9 mouse cellular contexts compared by ENCODE assay signal in the genomic region with DNA sequence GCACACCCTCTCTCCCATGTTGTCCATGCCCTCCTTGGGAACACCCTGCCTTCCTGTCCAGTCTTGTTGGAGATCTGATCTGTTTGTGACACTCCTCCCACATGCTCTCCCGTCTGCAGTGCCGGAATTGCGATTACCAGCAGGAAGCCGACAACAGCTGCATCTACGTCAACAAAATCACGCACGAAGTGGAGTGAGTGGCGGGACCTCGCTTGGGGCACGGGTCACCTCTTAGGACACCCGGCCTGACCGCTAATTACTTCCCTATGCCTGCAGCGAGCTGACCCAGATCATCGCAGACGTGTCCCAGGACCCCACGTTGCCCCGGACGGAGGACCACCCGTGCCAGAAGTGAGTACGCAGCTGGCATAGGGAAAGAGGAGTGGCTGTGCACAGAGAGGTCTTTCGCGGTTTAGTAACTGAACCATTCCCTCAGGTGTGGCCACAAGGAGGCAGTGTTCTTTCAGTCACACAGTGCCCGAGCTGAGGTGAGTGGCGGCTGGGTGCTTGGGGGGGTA. TPM values are rescaled to one million over a fixed set of nuclear protein-coding genes. Genes with fewer than 3 reads are reported as not detected.
DNase-seq lines count a peak whose midpoint lies in the region; ATAC-seq and TF ChIP-seq lines count a peak whose summit lies in the region.
"Had no signal": no experiment of that assay in that cellular context is flagged by ENCODE, and none has a peak within 500 bp of the region (broad histone marks: within the 10 kb centered on the region; RNA-seq: fewer than 3 reads in every experiment).

No protein-coding gene starts in this region.

- peak overlapping the region; percentile 74 for H3K9ac ChIP-seq in embryonic facial prominence, embryonic 12.5 days
- peak overlapping the region; percentile 88 for H3K9ac ChIP-seq in heart, embryonic 14.5 days (ENCODE audit: low read length)
- peak overlapping the region; percentile 75 for H3K9ac ChIP-seq in lung, postnatal 0 days (replicated peaks; ENCODE audit: low read depth)

- TF ChIP-seq CTCF in E14TG2a.4 (conservative IDR thresholded peaks at IDR 0.05; ENCODE audit: low read length) = peak; percentile 34; the same call in 1 of the 2 replicates
- peak; percentile 78 for TF ChIP-seq CTCF in lung, postnatal 0 days (IDR thresholded peaks at IDR 0.05)

- H3K36me3 ChIP-seq in E14TG2a.4 (ENCODE audit: insufficient read depth, low read length) = peaks cover 54% of the 10 kb centered on the region
- peaks cover 36% of the 10 kb centered on the region for H3K36me3 ChIP-seq in embryonic facial prominence, embryonic 12.5 days
- H3K36me3 ChIP-seq in heart, embryonic 14.5 days (ENCODE audit: control insufficient read depth, insufficient read depth, low read length) = peaks cover 41% of the 10 kb centered on the region
- no peaks in the 10 kb centered on the region for H3K36me3 ChIP-seq in lung, postnatal 0 days (ENCODE audit: insufficient read depth, low read length)

- peak overlapping the region; percentile 95 for H3K27ac ChIP-seq in embryonic facial prominence, embryonic 12.5 days
- H3K27ac ChIP-seq in heart, embryonic 14.5 days (replicated peaks in 1 of 2; ENCODE audit: control insufficient read depth in 1 of 2, insufficient read depth in 1 of 2, low read depth in 2 of 2, low read length in 2 of 2) = peak overlapping the region; percentile 66 to 91
- H3K27ac ChIP-seq in lung, postnatal 0 days (ENCODE audit: low read length) = peak overlapping the region; percentile 83

- 4% methylated on average over 24 of the region's 24 CpGs for WGBS in embryonic facial prominence, embryonic 12.5 days
- 4% methylated on average over 24 of the region's 24 CpGs for WGBS in heart, embryonic 14.5 days
- WGBS in lung, postnatal 0 days = 2% methylated on average over 24 of the region's 24 CpGs

- H3K4me2 ChIP-seq in embryonic facial prominence, embryonic 12.5 days (replicated peaks) = peak overlapping the region; percentile 77
- H3K4me2 ChIP-seq in heart, embryonic 14.5 days (ENCODE audit: low read length) = peak overlapping the region; percentile 92
- H3K4me2 ChIP-seq in lung, postnatal 0 days (replicated peaks; ENCODE audit: low read depth, low read length) = peak overlapping the region; percentile 76

- no peaks in the 10 kb centered on the region for H3K27me3 ChIP-seq in E14TG2a.4 (ENCODE audit: insufficient read depth, low read length)
- H3K27me3 ChIP-seq in embryonic facial prominence, embryonic 12.5 days = no peaks in the 10 kb centered on the region
- H3K27me3 ChIP-seq in heart, embryonic 14.5 days (ENCODE audit: control insufficient read depth, insufficient read depth, low read length) = no peaks in the 10 kb centered on the region
- H3K27me3 ChIP-seq in lung, postnatal 0 days (replicated peaks; ENCODE audit: insufficient read depth, low read length) = no peaks in the 10 kb centered on the region

- peak; percentile 86 for DNase-seq in adrenal gland, postnatal 14 days
- DNase-seq in kidney, postnatal 25 days = peak; percentile 76 to 80
- peak; percentile 83 for DNase-seq in lung, postnatal 0 days (ENCODE audit: low spot score)
- DNase-seq in ovary, postnatal 14 days (ENCODE audit: low spot score) = peak; percentile 55
- peak; percentile 32 to 60 for DNase-seq in urinary bladder, postnatal 36 days (ENCODE audit: low spot score in 2 of 2)

- H3K4me3 ChIP-seq in E14TG2a.4 (replicated peaks; ENCODE audit: low read length) = peak overlapping the region; percentile 96
- H3K4me3 ChIP-seq in embryonic facial prominence, embryonic 12.5 days = peak overlapping the region; percentile 82
- peak overlapping the region; percentile 79 to 86 for H3K4me3 ChIP-seq in heart, embryonic 14.5 days (ENCODE audit: control insufficient read depth in 1 of 2, insufficient read depth in 1 of 2, low read depth in 1 of 2, low read length in 2 of 2)
- H3K4me3 ChIP-seq in lung, postnatal 0 days (ENCODE audit: low read depth, low read length) = peak overlapping the region; percentile 67

- peaks cover 61% of the 10 kb centered on the region for H3K4me1 ChIP-seq in E14TG2a.4 (replicated peaks; ENCODE audit: low read depth, low read length)
- H3K4me1 ChIP-seq in embryonic facial prominence, embryonic 12.5 days = peaks cover 17% of the 10 kb centered on the region
- H3K4me1 ChIP-seq in heart, embryonic 14.5 days (ENCODE audit: control insufficient read depth in 2 of 2, insufficient read depth in 2 of 2, low read length in 2 of 2) = peaks cover 3 to 10% of the 10 kb centered on the region in 2 experiments; a peak in 3 of 4 replicates
- H3K4me1 ChIP-seq in lung, postnatal 0 days (ENCODE audit: insufficient read depth, low read depth, low read length) = peaks cover 5% of the 10 kb centered on the region; the same call in 1 of the 2 replicates

- ATAC-seq in embryonic facial prominence, embryonic 12.5 days (ENCODE audit: insufficient number of reproducible peaks, insufficient read depth, low FRiP score, low TSS enrichment) = peak; percentile 37; the same call in 1 of the 2 replicates
- no peak; the same call in 1 of the 2 replicates for ATAC-seq in heart, embryonic 14.5 days (ENCODE audit: insufficient number of reproducible peaks, insufficient read depth, low FRiP score, low read depth)
- ATAC-seq in lung, postnatal 0 days = peak; percentile 23

- peak; percentile 66; the same call in 1 of the 2 replicates for TF ChIP-seq EP300 in lung, postnatal 0 days (IDR thresholded peaks at IDR 0.05)

- no peaks in the 10 kb centered on the region for H3K9me3 ChIP-seq in E14TG2a.4 (ENCODE audit: low read length)
- H3K9me3 ChIP-seq in embryonic facial prominence, embryonic 12.5 days = no peaks in the 10 kb centered on the region
- no peaks in the 10 kb centered on the region for H3K9me3 ChIP-seq in heart, embryonic 14.5 days (ENCODE audit: control insufficient read depth, low read length)
- no peaks in the 10 kb centered on the region for H3K9me3 ChIP-seq in lung, postnatal 0 days (ENCODE audit: low read length)

RNA-seq across cellular contexts. Expression of a gene that starts 0.6 kb away (rescaled TPM):
- 67.7 and 75.4 TPM in 2 replicates for total RNA-seq in adrenal gland, postnatal 14 days (2021)
- 224 and 250 TPM in 2 replicates for polyA plus RNA-seq in embryonic facial prominence, embryonic 12.5 days (2016; fragmentation: Nextera tagmentation; extraction: Ambion mirVana)
- polyA plus RNA-seq in heart, embryonic 14.5 days (2014; fragmentation: Nextera tagmentation; extraction: Ambion mirVana) = 137 and 144 TPM in 2 replicates
- 142 and 143 TPM in 2 replicates for polyA plus RNA-seq in lung, postnatal 0 days (2015; fragmentation: Nextera tagmentation; extraction: Ambion mirVana)

RNA-seq across cellular contexts. Expression of a gene that starts 0.9 kb away (rescaled TPM):
- total RNA-seq in adrenal gland, postnatal 14 days (2021) = 95.5 and 99.4 TPM in 2 replicates
- 161 and 181 TPM in 2 replicates for polyA plus RNA-seq in embryonic facial prominence, embryonic 12.5 days (2016; fragmentation: Nextera tagmentation; extraction: Ambion mirVana)
- polyA plus RNA-seq in heart, embryonic 14.5 days (2014; fragmentation: Nextera tagmentation; extraction: Ambion mirVana) = 126 and 145 TPM in 2 replicates
- polyA plus RNA-seq in lung, postnatal 0 days (2015; fragmentation: Nextera tagmentation; extraction: Ambion mirVana) = 122 and 144 TPM in 2 replicates

RNA-seq across cellular contexts. Expression of a gene that starts 2.8 kb away (rescaled TPM):
- total RNA-seq in adrenal gland, postnatal 14 days (2021) = not detected in 2 replicates
- polyA plus RNA-seq in embryonic facial prominence, embryonic 12.5 days (2016; fragmentation: Nextera tagmentation; extraction: Ambion mirVana) = 0.38 TPM in 1 of 2 replicates, not detected in the other
- polyA plus RNA-seq in heart, embryonic 14.5 days (2014; fragmentation: Nextera tagmentation; extraction: Ambion mirVana) = not detected in 2 replicates
- polyA plus RNA-seq in lung, postnatal 0 days (2015; fragmentation: Nextera tagmentation; extraction: Ambion mirVana) = 0.27 TPM in 1 of 2 replicates, not detected in the other
- total RNA-seq: left cerebral cortex, postnatal 25 days had no signal

RNA-seq across cellular contexts. Expression of a gene that starts 34.1 kb away (rescaled TPM):
- total RNA-seq in adrenal gland, postnatal 14 days (2021) = 526 and 534 TPM in 2 replicates
- 80.5 and 86.6 TPM in 2 replicates for polyA plus RNA-seq in embryonic facial prominence, embryonic 12.5 days (2016; fragmentation: Nextera tagmentation; extraction: Ambion mirVana)
- 63.0 and 73.7 TPM in 2 replicates for polyA plus RNA-seq in heart, embryonic 14.5 days (2014; fragmentation: Nextera tagmentation; extraction: Ambion mirVana)
- polyA plus RNA-seq in lung, postnatal 0 days (2015; fragmentation: Nextera tagmentation; extraction: Ambion mirVana) = 118 and 120 TPM in 2 replicates

RNA-seq across cellular contexts. Expression of a gene that starts 47.2 kb away (rescaled TPM):
- total RNA-seq in adrenal gland, postnatal 14 days (2021) = 0.33 and 0.38 TPM in 2 replicates
- polyA plus RNA-seq in embryonic facial prominence, embryonic 12.5 days (2016; fragmentation: Nextera tagmentation; extraction: Ambion mirVana) = 0.33 and 0.40 TPM in 2 replicates
- polyA plus RNA-seq in heart, embryonic 14.5 days (2014; fragmentation: Nextera tagmentation; extraction: Ambion mirVana) = 0.35 and 0.72 TPM in 2 replicates
- 0.37 and 0.81 TPM in 2 replicates for polyA plus RNA-seq in lung, postnatal 0 days (2015; fragmentation: Nextera tagmentation; extraction: Ambion mirVana)
